Comparison of ENCODE assay signal across 37 mouse cellular contexts in genomic region chr2:31789215-31789614, GRCm38 (mm10). TPM values are rescaled to one million over a fixed set of nuclear protein-coding genes. Genes with fewer than 3 reads are reported as not detected.
"Had no signal": no experiment of that assay in that cellular context is flagged by ENCODE, and none has a peak within 500 bp of the region (broad histone marks: within the 10 kb centered on the region; RNA-seq: fewer than 3 reads in every experiment).

No protein-coding gene starts in this region.

- H3K27ac ChIP-seq: limb, embryonic 10.5 days; limb, embryonic 12.5 days; limb, embryonic 13.5 days; limb, embryonic 15.5 days; liver, embryonic 12.5 days; liver, embryonic 13.5 days; liver, embryonic 14.5 days; liver, embryonic 15.5 days; lung, embryonic 15.5 days; macrophage; midbrain, embryonic 10.5 days; midbrain, embryonic 12.5 days; midbrain, embryonic 15.5 days; neural tube, embryonic 12.5 days had no signal

- DNase-seq: left cerebral cortex, postnatal 4 days; liver; liver, embryonic 13.5 days; liver, postnatal 0 days; lung, adult 18-20 months; lung, adult 2 months; lung, embryonic 14.5 days; lung, postnatal 14 days; lung, postnatal 36 days; lung, postnatal 4 days; midbrain, embryonic 14.5 days had no signal

- H3K4me3 ChIP-seq: limb, embryonic 10.5 days; limb, embryonic 12.5 days; limb, embryonic 13.5 days; limb, embryonic 15.5 days; liver, embryonic 12.5 days; liver, embryonic 13.5 days; liver, embryonic 15.5 days; lung, embryonic 15.5 days; megakaryocyte, embryonic 14.5 days; midbrain, embryonic 10.5 days; midbrain, embryonic 12.5 days; midbrain, embryonic 13.5 days; midbrain, embryonic 15.5 days; myocyte; neural tube, embryonic 12.5 days had no signal

RNA-seq across cellular contexts. Expression of gene Qrfp, which starts 21.2 kb away (rescaled TPM):
- total RNA-seq: left cerebral cortex, postnatal 10 days; left cerebral cortex, postnatal 14 days; left cerebral cortex, postnatal 25 days; left cerebral cortex, postnatal 36 days; left cerebral cortex, postnatal 4 days; liver, adult 2 months; megakaryocyte progenitor cell, adult 5-6 weeks; megakaryocyte-erythroid progenitor cell, adult 5-6 weeks; midbrain, postnatal 0 days had no signal

RNA-seq across cellular contexts. Expression of gene Fibcd1, which starts 56.6 kb away (rescaled TPM):
- total RNA-seq: liver, adult 2 months; megakaryocyte progenitor cell, adult 5-6 weeks; megakaryocyte, adult 5-6 weeks; megakaryocyte-erythroid progenitor cell, adult 5-6 weeks; monocyte, adult 5-6 weeks had no signal
